Mouse (Mus musculus) G1E-ER4 (cell line): ENCODE results near the gene Spaca6. TPM values are rescaled to one million over a fixed set of nuclear protein-coding genes. Genes with fewer than 3 reads are reported as not detected.

ENCODE experiments used
- GATA1 ChIP-seq: IDR thresholded peaks from one replicate; pipeline ENCODE4 v1.8.0; 2012; ENCODE audit warnings: low read length, inconsistent platforms
- polyA plus RNA-seq: library from polyadenylated mRNA; stranded (reverse); fragments of >175 nt; gene quantifications from 2 replicates; pipeline ENCODE4 v1.2.3, GENCODE M21; 2012

Gene Spaca6
- polyA plus RNA-seq: 4.4 and 5.3 TPM in 2 replicates

DNA sequence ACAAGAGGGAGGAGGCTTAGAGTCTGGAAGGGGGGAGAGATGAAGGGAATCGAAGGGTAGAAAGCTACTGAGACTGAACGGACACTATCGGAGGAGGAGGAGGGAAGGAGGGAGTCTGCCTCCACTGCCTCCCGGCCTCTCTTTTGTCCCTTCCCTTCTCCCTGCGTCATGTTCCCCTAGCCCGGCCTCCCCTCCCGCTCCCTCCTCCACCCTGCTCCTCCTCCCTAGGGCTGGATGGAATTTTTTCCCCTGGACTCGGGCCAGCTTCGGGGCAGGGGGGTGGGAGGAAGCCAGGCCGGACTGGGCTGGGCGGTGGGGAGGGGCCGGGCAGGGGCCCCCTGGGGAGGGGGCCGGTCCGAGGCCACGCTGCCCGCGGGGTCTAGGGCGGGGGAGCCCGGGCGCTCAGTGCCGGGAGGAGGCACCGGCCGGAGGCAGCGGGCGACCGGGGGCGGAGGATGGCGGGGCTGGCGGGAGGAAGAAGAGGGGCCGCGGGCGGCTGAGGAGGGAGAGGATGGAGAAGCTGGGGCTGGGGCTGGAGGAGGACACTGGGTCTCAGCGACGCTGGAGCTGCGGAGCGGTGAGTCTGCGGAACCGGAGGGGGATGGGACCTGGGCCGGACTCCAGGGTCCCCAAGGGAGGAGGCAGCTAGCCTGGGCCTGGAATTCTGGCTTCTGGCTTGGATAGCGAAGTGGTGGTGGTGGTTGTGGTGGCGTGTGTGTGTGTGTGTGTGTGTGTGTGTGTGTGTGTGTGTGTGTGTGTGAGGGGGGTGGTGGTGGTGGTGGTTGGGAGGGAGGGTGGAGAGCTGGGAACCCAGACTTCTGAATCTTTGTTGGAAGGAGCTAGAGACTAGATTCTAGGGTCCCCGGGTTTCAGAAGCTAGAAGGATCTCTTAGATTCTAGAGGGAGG lies at the start of gene Spaca6:
TSS of gene Spaca6 (plus strand) at position 408 of the 907 bp plus-strand sequence.
- no peak for TF ChIP-seq GATA1

DNA sequence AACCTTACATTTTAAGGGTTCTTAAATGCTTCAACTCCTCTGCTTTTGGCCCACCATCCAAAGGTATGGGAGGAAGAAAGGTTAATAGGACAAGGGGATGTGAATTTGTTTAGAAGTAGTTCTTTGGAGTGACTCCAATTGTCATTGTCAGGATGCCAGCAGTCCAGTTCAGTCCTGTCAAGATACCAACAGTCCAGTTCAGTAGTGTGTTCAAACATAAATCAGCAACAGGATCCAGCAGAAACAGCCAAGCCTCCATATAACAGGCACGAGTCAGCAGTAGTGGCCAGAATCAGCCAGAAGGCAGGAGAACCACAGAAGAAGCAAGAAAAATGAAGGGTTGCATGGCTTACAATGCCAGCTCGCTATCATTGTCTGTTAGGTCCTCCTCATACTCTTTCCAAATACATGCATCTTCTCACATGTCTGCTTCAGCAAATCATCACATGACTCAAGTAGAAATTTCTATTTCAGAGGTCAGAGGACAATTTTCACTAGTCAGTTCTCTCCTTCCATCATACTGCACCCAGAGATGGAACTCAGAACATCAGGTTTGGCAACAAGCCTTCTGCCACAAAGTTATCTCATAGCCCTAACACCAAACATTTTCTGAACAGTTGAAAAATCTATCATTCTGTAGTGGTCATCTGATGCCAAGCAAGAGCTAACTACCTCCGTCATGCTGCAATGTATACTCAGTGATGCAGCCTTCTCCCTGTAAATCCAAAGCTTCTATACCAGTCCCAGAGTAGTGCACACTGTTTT lies 35.9 kb upstream of the Spaca6 start:
- TF ChIP-seq GATA1: no peak

DNA sequence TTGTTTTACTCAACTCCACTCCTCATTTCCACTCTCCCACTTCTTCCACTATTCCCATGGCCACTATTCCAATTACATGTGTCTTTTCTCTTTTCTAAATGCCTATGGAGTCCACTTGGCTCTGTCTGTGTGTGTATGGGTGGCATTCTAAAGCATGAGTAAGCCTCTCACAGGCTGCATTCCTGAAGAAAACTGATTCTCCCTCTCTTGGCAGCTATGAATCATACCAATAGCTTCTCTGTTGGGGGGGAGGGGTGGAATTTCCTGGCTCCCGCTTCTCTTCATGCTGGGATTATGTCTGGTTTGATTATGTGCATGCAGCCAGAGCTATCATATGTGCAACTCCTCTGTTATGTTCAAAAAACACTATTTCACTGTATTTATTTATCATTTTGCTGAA lies 34.4 kb upstream of the Spaca6 start:
- TF ChIP-seq GATA1: no peak

DNA sequence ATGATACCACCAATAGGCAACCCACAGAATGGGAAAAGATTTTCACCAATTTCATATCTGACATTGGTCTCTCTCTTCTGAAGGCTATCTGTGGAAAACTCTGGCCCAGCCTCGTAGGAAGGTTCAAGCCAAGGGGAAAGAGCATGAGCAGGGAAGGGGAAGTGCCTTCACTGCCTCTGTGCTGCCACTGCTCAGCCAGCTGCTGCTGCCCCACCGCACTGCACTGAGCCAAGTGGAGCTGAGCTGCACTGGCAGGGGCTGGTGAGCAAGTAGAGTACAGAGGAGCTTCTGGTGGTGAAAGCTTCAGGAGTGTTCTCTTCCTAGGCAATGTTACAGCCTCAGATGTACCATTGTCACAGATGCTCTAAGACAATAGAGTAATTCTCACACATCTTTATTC lies 31.4 kb upstream of the Spaca6 start:
- TF ChIP-seq GATA1: no peak

DNA sequence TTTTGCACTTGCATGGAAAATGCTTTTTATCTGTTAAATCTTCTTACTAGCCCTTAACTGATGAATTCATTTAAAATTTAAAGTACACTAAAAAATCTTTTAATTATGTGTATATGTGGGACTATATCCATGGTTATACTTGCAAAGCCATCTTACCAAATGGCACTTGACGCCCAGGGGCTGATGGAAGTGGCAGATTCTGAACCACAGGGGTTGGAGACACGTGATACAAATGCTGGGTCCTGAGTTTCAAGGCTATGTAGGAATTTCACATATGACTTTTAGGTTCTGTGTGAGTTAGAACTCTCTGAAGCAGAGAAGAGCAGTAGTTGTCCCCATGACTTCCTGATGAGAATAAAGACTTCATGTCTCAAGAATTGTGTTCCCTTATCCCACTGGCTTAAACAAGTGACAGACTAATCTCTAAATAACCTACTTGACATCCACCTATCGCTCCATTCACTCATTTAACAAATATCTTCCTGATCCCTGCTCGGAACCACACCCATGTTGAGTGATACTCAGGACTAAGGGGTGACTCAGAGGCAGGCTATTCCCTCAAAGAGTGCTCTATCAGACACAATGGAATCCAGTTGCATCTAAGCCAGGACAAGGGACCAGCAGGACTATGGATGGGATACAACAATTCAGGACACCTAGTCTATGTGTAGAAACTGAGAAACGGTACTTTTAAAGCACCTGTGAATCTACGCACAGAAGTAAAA lies 3.2 kb upstream of the Spaca6 start:
- no peak for TF ChIP-seq GATA1

DNA sequence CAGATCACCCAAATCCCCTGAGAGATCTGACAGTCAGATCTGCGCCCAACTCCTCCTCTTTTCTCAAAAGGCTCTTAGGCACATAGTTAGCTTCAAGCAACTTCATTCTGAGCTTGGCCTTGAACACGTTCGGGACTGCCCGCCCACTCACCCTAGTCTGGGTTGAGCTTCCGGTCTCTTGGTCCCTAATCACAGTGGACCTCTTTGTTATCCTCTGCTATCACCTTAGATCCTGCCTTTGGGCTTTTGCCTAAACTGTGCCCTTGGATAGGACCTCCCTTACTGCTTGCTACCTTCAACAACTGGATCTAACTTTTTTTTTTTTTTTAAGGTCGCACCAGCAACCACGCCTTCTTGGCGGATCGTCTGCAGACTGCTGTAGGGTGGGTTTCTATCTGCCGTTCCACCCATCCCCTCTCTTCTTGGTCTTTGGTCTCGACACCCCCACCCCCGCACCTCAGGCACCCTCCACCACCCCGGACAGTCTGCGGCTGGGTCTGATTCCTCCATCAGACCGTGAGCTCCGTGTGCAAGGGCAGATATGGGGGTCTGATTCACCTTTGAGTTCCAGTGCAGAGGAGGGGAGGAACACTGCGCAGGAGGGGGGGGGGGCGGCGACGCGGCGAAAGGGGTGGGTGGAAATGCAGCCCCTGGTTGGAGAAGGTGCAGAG lies 902 bp upstream of the Spaca6 start:
- no peak for TF ChIP-seq GATA1

DNA sequence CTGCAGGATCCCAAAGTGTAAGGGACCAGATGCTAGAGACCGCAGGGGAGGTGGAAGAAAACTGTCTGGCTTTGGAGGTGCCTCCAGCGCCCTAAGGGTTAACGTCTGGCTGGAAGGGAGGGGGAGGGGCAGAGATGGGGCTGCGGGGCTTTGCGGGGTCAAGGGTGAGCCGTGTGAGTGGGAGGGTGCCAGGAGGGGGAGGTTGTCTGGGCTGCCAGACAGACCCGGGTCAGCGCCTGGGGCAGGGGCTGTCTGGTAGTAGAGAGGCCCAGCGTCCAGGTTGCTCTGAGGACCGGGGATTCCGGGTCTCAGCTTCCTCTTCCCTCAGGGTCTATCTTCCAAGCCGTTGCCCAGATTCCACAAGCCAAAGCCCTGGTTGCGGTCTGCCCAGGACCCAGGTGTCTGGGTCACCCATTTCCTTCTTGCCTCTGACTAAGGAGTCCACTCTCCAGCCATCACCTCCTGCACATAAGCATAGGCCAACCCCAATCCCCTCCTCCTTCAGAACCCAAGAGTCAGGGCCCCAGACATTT lies 766 bp downstream of the Spaca6 start:
- no peak for TF ChIP-seq GATA1

DNA sequence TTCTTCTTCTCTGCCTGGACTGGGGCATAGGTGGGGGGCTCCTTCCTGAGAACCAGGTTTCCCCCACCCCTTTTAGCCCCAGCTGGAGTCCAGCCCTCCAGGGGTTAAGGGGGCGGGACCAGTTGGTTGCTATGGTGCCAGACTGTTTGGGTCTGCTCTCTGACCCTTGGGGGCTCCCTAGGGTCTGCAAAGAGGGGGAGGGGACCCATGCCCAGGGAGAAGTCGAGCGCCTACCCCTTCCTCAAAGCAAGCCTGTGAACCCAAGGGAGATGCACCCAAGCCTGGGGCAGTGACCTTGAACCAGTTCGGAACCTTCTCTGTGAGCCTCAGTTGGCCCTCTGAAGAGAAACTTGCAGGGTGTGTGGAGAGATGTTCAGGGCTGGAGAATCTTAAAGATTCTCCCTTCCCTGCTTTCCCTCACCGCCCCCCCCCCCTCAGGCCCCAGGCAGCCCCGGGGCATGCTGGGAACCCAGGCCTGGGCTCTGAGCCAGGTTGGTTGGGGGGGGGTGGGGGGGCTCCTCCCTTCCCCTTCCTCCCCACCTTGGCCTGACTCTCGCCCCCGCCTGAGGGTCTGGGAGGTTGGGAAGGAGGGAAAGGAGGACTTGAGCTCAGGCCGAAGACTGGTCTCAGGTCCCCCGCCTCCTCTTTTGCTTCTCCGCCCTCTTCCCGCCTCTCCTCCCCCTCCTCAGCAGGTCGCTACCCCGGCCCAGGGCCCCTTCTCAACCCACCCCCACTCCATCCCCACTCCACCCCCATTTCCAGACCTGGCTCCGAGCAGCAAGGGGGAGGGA lies 1.4 kb downstream of the Spaca6 start:
- no peak for TF ChIP-seq GATA1

DNA sequence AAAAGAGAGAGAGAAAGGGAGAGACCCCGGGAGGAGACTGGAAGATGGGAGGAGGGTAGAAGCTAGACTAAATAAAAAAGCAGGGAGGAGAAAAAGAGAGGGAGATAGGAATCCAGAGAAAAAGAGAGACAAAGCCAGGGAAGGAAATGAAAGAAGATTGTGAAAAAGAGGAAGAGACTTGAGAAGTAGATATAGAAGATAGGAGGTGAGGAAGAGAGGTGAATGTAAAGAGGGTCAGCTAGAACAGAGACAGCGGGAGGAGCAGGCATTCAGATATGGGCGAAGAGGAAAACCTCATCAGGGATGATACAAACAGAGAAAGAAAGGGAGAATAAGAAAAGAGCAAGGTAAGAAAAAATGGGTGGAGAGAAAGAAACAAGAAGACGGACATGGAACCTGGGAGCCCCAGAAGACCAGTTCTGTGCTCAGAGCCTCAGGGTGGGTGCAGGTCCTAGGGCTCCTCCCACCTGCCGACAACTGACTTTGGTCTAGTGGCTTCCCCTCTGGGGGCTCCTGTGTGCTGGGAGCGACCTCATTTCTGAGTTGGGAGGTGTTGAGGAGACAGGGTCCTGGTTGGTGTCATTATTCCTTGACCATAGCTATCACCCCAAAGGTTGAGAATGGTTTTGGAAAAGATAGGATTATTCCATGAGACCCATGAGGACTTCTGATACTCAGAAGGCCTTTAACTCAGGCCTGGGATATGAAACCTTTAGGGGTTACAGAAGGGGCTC lies 2.3 kb downstream of the Spaca6 start:
- no peak for TF ChIP-seq GATA1

DNA sequence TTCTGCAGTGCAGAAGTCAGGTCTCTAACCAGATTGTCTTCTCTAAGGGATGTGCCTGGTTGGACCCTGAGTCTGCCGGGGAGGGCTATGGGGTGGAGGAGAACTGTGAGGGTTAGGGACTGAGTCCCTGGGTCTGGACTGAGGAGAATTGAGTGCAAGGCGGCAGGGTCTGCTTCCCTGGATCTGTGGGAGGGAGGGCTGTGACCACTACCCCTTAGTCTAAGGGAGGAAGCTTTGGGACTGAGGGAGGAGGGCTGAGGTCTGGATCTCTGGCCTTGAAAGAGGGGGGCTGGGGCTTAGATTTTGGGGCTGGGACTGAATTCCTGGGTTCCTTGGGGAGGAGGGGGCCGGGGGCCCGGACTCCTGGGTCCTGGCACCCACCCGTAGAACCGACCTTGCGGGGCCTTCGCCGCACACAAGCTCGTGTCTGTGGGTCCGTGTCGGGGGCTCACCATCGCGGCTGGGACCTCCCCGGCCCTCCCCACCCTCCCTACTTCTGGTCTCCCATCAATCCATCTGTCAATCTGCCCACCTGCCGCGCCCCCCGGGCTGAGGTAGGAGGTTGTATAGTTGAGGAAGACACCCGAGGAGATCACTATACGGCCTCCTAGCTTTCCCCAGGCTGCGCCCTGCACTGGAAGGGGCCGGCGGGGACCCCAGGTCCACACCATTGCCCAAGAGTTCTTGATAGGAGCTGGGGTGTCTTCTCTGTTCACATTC lies 3.0 kb downstream of the Spaca6 start:
- no peak for TF ChIP-seq GATA1

DNA sequence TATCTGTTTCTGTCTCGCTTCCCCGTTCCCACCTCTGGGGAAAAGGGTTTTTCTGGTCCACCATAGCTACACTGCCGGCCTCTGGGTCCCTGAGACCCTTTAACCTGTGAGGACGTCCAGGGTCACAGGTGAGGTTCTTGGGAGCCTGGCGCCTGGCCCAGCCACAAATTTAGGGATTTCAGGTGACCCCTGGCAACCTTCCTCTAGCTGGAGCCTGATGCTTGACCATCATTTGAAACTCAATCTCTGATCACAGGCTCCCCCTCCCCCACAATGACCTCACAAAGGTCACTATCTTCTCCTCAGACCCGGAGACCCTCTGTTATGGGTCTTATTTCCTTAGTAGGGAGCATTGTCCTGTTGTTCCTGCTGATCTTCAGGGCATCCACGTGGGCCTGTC lies 3.8 kb downstream of the Spaca6 start:
- TF ChIP-seq GATA1: no peak

DNA sequence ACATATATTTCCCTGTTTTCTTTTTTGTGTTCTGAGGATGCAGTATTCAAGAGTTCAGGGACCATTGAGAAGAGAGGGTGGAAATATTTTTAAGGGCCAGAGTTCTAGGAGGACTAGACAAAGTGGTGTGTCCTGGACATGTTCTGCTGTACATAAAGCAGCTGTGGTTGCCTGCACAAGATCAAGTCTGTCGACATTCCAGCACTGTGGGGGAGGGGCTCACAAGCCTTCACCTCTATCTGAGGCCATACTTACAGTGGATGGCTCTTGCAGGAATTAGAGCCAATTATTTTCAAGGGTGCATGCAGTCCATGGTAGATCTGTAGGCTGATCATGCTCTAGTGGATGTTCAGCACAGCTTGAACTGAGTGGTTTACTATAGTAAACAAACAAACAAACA lies 7.9 kb downstream of the Spaca6 start:
- TF ChIP-seq GATA1: no peak

DNA sequence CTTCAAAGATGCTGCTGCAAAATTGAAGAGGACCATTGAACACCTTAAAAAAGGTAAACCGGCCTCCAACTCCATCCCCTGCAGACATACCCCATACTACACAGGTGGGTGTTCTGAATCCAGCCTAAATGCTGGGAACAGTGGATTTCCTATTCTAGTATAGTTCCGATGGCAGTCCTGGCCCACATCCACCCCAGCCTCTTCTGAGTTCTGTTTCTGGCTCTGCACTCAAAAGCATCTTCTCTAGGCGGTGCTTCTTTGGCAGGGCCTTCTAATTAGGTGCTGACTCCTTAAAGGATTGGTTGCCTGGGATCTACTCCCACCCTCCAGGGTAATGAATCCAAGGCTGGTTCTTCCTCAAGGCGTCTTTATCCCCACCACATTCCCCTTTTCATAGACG lies 9.1 kb downstream of the Spaca6 start:
- no peak for TF ChIP-seq GATA1
